Mouse (Mus musculus) regulatory T cell (primary cell): ENCODE data around the gene Cacnb2.

Source experiments
- in situ Hi-C: fragments of 300-600 bp; cut with MboI, MseI; formaldehyde crosslinking; loops from one replicate; pipeline ENCODE4 v1.15.1; 2025; ENCODE audit warnings: high pct_unique_total_duplicates

Cacnb2 gene

DNA sequence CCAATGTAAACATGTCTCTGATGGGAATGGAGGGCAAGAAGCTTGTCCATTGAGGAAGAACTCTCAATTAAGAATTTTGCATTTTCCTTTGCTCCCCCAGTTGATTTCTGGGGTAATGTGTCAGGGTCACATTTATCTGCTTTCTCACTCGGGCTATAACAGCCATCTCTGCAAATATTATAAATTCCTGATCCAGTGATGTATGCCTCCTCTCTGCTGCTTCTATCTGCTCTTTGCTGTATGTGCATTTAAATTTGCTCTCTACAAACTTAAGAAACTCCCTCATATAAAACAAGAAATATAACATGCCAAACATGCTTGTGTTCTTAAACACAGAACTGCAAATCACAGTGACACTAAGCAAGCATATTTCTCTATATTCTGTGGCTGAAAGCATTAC, 171.5 kb downstream of the Cacnb2 start:
- in situ Hi-C loops, result no loop called here

DNA sequence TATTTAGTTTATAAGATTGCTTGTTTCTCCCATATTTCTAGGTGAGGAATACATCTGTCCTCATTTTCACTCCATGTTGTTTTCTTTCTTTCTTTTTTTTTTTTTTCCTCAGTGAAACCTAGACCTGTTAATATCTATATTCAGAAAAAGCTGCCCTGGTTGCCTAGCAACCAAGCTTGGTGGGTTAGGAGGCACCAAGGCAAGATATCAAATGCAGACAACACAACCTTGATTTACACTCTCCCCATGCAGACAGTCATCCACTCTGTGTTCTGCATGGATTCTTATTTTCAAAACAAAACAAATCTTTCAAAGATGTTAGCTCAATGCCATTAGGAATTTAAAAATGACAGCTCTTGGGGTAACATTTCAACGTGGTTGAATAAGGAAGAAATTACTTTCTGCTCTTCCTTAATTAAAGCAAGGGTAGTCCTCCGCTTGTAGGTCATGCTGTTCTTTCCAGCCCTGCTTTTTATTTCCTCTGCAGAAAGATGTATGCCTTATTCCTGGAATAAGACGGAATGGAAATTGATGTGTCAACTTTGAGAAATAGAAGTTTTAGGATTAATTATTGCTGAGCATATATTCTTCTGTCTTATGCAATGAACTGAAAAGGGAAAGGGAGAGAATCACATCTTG, 172.1 kb downstream of the Cacnb2 start:
- in situ Hi-C loops, result no loop called here

DNA sequence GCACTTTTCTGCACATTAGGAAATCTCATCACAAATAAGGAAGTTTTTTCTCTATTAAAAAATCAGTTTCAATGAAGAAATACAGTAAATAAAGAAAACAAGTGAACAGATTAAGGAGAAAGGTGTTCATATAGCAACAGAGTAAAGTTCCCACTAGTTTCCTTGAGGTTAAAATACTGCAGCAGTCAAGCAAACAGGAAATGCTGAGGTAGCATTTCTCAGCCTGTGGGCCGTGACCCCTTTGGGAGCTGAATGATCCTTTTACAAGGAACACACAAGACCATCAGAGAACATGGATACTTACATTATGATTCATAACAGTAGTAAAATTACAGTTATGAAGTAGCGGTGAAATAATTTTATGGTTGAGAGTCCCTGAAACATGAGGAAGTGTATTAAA, 185.1 kb downstream of the Cacnb2 start:
- in situ Hi-C loops, result no loop called here

DNA sequence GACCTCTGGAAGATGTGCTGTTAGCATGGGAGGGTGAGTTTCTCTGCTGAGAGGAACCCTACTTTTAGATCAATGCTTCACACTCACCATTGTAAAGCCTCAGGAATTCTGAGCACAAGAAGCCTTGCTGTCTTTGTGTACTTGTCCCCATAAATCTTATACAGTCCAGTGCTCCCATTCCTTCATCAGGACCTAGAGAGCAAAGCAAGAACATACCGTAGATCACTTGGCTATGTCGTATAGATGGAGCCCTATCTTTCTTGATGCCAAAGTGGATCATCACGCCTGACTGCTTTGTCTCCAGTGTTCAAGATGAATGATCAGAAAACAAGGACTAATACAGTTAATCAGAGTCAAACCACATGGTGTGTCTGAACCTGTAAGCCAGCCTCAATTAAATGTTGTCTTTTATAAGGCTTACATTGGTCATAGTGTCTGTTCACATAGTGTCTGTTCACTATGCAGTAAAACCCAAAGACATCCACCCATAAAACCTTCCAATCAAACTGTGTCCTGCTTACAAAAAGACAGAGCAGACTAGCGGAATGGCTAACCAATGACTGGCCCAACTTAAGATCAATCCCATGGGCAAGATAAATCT, 198.7 kb downstream of the Cacnb2 start:
- in situ Hi-C loops, result no loop called here

DNA sequence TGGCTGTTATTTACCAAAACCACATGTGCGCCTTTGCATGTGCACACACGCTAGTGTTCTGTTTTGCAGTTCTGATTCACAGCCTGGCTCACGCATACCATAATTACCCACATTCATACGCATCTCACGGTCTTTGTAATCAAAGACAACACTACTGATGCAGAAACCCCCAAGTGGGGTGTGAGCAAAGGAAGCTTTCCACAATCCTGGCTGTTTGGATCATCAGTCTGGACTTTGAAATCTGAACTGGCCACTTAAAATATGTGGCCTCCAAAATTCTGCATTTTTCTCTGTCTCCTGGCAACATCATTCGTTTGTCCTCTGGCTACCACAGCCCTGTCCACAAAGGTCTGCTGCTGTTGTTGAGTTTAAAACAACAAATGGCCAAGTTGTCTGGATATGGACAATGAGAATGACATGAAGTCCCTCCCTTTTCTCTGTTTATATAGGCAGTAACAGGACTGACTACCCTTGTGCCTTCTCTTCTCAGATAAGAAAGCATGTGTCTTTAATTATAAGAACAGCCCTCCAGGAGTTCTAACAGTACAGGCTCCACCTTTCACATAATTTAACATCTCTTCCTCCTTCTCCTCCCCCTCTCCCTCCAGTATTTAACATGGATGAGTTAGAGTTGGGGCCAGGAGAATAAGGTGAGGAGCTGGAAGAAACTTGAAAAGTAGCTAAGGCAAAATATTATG, 204.9 kb downstream of the Cacnb2 start:
- in situ Hi-C loops, result no loop called here

DNA sequence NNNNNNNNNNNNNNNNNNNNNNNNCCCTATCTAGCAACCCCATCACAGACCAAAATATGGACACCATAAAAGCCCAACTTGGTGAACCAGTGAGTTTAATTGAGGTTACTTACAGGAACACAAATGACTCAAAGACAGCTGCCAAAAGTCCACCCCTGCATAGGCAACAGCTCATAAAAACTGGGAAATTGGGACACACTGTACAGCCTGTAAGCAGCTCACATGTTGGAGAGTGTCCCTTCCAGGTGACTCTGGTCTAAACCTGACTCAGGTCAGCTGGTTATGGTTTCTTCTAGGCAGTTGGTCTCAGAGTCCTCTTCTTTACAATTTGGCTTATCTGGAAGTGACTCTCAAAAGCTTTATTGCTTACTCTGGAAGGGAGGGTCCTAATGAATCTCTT, 212.1 kb downstream of the Cacnb2 start:
- in situ Hi-C loops, result no loop called here

DNA sequence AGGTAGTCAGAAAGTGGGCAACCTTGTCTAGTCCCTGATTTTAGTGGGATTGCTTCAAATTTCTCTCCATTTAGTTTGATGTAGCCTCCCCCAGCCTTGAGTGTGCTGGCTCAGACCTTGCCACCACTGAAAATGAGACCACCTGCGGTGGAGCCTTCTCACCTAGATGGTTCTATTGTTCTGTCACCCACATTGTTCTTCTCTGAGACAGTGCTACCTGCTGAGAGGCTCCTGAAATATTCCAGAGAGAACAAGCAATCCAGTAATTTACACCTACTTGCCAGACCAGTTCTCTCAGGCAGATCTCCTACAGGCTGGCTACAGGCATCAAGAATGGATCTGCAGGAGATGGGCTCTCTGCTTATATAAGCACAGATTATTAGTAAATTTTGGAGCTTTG, 215.8 kb downstream of the Cacnb2 start:
- in situ Hi-C loops, result no loop called here

DNA sequence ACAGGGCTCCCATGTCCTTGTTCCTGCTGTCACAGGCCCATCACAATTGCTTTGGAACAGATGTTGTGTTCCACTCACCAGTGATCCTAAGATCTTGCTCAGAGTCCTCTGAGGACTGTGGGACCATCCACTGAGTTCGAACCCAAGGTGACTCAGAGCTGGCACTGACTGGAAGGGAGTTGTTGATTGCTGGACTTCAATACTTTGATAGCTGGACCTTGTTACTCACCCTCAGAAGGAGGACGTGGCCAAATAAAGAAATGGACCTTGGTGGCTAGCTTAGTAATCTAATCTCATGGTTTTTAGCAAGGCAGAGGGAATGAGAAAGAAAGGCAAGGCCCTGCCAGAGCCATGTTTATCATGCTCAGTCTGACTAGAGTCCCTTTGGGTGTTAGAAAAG, 218.1 kb downstream of the Cacnb2 start:
- in situ Hi-C loops, result no loop called here

DNA sequence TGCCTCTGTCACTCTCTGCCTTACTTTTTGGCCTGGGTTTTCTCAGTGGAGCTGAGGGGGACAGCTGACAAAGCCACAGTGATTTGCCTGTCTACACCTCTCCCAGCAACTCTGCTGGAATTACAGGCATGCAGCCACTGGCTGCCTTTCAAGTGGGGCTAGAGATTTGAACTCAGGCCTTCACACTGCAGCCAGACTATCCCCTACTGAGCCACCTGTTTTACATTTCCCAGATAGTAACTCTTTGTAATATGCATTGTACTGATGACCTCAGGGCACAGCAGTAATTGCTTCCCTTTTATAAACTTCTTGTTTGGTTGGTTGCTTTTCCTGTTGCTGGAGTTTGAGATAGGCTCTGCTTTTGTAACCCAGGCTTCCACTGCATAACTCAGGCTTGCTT, 220.2 kb downstream of the Cacnb2 start:
- in situ Hi-C loops, result no loop called here

DNA sequence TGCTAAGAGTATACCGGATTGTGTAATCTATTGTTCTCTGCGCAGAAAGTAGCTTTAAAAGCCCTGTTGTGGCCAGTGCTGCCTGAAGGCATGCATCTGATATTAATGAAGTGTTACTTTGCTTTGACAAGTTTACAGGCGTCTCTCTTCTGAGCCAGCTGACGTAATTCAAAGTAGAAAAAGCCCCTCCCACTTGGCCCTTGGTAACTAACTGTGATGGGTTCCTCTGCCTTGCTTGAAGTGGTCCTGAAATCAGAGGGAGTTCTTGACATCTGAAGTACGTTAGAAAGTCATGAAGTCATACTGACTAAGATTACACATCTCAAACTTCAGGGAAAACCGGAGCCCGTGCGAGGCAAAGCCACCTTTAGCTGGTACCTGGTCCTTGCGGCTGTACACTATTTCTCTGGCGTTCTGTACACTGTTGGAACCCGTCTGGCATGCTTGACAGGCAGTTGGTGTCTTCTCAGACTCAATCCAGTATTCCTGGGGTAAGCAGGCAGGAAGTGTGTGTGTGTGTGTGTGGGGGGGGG, 221.0 kb downstream of the Cacnb2 start:
- in situ Hi-C loops, result no loop called here

DNA sequence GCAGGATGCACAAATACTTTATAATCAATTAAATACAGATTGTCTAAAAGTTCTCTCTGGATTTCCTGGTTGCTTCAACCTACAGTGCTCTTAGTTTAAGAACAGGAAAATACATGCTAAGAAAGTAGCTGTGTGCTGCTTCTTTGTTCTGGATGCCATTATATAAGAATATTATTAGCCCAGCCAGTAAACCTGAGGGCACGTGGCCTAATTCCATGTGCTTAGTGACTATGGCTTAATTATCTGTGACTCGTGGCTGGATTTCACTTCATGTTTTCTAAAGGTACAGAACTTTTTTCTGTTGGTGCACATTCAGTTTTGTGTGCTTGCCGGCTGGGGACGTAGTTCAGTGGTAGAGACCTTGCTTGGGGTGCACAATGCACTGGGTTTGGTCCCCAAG, 222.3 kb downstream of the Cacnb2 start:
- in situ Hi-C loops, result no loop called here

DNA sequence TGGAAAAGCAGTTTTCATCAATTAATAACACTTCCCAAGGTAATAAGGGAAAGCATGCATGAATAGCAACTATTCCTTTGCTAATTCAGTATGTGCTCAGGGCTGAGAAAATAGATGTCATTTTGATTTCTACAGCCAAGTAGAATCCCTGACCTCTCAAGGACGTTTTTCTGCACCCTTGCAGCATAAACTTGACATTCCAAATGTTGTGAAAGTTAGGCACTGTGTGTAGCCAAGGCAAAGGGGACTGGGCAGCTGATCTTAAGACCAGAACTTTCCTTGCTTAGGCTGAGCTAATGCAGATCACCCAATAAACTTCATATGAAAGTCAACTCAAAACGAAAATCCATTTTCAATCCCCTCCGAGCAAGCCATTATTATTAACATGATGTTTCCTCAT, 226.6 kb downstream of the Cacnb2 start:
- in situ Hi-C loops, result no loop called here

DNA sequence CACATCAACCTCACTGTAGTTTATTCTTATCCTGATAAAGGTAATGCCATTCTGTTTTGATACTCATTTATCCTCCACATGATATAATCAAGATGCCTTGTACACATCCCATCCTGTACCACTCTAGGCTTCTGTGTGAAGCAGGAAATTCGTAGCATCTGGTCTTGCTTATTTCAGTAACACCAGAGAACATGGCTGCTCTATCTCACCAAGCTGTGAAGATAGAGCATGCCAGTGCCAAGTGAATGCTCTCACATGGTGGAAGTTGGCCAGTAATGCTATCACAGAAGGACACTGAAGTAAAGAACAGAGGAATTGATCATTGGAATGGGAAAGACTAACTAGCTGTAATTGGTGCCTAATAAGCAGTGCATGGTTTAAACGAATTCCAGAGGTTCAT, 228.4 kb downstream of the Cacnb2 start:
- in situ Hi-C loops, result no loop called here

DNA sequence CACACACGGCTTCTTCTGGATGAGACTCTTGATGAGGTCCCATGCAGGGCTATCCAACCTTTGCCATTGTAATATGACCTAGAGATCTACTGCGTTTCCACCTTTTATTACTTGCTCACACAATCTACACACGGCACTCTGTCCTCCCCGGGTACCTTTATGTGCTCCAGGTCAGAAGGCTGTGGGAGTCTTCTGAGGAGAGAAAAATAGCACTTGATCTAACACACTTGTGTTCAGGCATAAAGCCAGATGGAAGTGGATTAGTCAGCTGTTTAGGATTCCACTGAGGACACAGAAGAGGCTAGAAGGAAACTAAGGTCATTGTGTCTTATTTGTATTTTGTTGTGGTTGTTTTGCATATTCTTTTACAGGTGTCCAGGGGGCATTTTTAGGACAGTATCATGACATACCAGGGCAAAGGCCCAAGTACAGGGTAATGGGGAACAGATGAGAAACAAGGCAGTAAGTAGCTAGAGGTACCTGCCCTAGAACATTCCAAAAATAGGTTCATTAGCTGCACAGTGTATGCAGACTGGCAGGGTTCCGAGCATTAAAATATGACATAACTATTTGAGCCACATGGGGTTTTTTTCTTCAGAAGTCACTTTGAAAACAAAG, 231.9 kb downstream of the Cacnb2 start:
- in situ Hi-C loops, result no loop called here

DNA sequence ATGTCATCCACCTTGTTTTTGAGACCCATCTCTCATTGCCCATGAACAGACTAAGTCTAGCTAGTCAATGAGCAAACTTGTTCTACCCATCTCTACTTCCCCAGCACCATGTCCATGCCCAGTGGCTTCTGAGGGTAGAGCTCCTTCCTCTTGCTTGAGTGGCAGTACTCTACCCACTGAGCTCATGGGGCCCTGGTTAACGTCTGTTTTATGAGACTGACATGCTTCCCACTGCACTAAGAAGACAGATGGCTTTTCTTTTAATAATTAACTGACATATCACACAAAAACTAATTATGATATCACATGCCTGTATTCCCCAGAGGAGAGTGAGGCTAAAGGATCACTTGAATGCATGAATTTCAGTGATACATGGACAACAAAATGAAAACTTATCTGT, 238.4 kb downstream of the Cacnb2 start:
- in situ Hi-C loops, result no loop called here

DNA sequence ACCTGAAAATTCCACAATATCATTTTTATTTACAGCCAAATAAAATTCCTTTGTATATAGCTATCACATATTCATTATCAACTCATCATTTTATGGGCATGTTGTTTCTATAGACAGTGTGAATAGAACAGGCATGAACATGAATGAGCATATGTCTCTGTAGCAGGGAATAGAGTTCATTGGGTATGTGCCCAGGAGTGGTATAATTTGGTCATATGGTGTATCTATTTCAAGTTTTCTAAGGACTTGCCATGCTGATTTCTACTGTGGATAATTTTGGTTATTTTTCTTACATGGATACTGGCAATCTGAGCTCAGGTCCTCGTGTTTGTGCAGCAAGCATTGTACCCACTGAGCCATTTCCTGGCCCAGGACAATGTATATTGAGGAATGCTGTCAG, 243.8 kb downstream of the Cacnb2 start:
- in situ Hi-C loops, result no loop called here

DNA sequence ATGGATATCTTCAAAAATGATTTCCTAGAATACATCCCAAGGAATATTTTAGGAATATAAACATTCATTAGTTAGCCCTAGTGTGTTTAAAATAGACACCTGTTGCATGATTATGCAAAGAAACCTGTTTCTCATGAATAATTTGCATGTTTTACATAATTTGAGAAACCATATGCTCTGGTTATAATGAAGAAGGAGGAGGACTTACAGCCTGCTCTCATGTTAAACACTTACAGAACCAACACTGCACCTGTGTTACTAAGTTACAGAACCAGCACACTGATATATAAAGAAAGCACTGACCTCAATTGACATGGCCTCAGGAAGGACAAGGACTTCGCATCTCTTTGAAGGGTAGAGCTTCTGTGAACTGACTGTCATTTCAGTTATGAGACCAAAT, 244.3 kb downstream of the Cacnb2 start:
- in situ Hi-C loops, result no loop called here

DNA sequence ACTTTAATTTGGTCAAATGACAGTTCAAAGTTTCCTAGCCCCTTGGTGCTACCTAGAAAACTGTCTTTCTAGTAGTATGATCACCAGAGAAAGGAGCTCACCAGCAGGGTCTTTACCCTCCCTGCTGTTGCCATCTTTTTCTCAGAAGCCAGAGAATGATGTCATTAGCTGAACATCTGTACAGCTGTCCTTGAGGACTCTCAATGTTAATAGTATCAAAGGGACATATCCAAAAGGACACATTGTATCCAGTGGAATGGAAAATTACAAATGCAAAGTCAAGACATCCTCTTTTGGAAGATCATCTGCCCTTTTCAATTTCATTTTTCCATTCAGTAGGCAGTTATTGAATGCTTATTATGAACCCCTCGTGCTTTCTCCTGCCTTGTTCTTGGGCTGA, 247.9 kb downstream of the Cacnb2 start:
- in situ Hi-C loops, result no loop called here

DNA sequence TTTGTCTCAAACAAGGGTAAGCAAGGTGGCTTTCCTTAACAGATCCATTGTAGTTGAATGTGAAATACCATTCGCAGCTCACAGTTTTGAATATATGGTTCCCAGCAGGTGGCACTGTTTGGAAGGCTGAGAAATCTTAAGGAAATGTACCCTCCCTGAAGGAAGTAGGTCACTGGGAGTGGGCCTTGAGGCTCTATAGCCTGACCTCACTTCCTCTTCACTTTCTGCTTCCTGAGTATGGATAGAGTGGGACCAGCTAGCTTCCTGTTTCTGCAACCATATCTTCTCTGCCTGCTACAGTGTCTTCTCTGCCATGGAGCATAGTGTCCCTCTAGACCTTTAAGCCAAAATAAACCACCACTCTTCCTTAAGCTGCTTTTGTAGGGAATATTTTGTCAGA, 248.5 kb downstream of the Cacnb2 start:
- in situ Hi-C loops, result no loop called here

DNA sequence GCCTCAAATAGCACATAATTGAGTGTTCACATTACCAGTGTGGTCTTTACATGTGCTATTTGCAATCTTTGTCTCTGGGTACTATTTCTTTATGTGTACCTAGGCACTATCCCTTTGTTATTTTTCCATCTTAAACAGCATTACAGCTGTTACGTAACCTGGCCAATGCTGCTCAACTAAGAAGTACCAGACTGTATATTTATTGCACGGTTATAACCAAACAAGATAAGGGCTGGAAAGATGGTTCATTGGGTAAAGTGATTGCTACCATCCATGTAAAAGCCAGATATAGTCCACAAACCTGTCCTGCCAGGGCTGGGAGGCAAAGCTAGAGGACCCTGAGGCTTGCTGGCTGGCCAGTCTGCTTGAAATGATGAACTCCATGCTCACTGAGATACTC, 251.2 kb downstream of the Cacnb2 start:
- in situ Hi-C loops, result no loop called here

DNA sequence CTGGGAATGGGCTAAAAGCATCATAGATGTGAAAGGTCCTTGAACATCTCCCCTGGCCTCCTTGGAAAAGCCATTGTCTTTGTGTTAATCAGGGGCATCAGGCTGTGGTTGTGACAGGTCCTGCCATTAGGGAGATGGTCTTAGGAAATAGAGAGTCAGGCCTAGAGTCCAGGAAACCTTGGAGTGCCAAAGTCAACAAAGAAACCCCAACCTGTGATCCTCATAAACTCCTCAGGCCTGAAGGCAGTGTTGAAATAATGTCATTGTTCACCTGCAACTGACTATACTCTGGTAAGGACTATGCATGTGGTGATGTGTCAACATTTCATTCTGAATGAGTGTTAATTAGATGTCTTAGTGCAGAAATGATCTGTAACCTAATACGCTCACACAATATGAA, 255.4 kb downstream of the Cacnb2 start:
- in situ Hi-C loops, result no loop called here

DNA sequence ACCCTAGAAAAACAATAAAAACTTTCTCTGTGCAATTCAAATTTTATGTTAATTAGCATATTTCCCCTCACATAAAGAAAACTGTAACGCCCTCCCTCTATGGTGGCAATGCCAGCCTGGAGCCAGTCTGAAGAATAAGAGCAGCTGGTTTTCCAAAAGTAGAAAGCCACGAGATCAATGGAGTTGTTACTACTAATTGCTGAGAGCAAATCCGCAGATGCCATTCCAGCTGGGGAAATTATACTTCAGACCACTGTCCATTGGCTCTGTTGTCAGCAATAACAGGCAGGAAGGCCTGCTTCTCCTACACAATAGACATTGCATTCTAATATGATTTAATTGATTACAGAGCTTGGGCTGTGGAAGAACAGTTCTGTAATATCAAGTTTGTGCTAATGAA, 257.5 kb downstream of the Cacnb2 start:
- in situ Hi-C loops, result no loop called here

DNA sequence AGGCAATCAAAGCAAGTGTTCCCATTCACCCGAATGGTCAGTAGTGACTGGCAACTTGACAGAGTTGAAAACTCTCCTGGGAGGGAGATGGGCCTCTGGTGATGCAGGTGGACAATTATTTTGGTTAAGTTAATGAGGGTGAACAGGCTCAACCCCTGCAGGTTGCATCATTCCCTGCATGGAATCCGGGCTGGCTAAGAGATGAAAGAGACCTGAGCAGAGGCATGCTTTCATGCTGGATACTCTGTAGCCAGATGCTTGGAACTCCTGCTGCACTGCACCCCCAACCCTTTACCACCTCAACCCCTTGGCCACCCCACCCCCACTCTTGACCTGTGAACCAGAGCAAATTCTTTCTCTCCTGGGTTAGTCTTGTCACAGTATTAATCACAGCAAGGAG, 258.7 kb downstream of the Cacnb2 start:
- in situ Hi-C loops, result no loop called here
